Mouse (Mus musculus): Measurements from ENCODE around the gene G0s2.

The G0s2 gene

DNA sequence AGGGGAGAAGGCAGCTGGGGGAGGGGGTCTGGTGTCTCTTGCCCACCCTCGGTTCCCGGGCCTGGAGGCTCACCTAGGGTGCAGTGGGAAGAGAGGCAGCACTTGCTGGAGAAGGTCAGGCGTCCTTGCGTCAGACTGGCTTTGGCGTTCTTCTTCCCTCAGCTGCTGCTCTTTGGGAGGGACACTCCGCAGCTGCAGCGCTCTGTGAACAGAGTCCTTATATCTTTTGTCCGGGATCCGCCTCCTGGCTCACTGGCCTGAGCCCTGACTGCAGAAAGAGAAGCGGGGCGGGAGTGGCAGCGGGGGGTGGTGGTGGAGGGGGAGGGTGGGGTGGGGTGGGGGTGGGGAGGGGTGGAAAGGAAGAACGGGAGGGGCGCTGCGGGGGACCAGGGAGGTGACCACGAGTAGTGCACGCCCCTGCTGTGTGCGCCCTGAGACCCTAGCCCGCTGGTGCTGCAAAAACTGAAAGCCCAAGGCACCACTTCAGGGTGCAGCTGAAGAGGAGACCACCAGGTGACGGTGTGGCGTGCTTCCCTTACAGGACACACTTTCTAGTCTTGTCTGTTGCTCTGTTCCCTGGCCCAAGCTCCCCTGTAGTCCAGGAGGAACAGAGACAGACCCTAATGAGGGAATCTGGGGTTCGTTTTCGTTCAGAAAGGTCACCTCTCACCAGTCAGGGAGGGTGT, at the start of gene G0s2:
Gene G0s2, minus strand, starts transcription at position 302 of the 686 bp plus-strand sequence.
- peak; percentile 92 for DNase-seq

DNA sequence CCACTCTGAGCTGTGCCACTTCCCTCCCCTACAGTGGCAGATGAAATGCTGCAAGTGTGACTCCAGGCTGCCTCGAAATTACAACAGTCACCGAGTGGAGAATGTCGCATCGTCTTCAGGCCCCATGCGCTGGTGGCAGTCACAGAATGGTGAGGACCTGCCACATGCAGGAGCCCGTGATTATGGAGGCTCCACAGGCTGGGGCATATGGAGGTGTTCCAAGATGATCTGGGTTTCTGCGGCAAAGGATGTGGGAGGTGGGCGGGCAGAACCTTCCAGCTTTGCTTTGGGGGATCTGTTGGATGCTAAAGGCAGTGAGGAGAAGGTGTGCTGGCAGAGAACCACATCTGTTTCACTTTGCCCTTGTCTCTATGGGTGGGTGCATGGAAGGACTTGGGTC, 47.4 kb upstream of the G0s2 start:
- DNase-seq, result no peak

DNA sequence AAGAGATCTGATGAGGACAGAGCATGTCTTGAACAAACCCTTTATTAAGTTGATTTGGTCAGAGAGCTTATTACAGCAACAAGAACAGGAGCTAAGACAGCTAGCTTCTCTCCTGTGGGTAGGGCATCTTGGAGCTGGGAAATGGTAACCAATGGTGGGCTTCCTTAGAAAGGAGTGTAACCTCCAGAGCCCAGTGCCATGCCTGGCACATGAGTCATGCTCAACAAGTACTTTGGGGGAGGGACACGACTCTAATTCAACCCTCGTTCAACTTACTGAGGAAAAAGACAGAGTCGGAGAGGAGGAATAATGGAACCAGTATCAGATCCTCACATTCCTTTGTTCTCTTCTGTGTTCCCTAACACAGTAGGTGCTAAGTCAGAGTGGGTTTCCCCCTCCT, 46.7 kb upstream of the G0s2 start:
- DNase-seq, result no peak

DNA sequence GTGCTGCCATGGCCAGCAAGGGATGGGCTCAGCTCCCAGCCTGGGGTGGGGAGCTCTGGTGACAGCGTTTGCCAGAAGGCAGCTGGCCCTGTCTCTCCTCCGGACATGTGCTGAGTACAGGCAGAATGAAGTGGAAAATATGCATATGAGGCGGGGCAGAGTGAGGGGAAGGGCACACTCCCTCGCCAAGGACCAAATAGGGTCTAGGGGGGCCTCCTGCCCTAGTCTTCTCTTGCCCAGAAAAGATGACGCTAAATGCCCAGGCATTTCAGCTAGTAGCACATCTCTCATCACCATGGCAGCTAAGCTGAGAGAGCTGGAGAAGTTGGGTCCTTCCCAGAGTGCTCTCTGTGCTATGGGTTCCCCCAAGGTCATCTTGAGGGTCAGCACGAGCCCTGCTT, 44.1 kb upstream of the G0s2 start:
- no peak for DNase-seq

DNA sequence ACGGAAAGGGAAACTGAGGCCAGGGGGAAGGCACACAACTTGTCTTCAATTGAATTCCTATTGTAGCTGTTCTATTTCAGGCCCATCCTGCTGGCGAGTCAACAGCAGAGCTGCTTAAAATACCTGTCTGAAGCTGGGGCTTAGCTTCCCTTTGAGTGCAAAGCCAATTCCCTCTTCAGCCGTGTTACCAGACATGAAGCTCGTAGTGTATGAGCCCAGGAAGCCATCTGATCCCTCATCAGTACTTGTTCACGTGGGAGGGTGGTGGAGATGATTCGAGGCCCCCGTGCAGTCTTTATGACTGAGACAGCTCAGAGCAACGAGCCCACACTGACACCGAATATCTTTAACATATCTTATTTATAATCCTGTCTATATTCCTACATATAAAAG, 43.3 kb upstream of the G0s2 start:
- DNase-seq, result no peak

DNA sequence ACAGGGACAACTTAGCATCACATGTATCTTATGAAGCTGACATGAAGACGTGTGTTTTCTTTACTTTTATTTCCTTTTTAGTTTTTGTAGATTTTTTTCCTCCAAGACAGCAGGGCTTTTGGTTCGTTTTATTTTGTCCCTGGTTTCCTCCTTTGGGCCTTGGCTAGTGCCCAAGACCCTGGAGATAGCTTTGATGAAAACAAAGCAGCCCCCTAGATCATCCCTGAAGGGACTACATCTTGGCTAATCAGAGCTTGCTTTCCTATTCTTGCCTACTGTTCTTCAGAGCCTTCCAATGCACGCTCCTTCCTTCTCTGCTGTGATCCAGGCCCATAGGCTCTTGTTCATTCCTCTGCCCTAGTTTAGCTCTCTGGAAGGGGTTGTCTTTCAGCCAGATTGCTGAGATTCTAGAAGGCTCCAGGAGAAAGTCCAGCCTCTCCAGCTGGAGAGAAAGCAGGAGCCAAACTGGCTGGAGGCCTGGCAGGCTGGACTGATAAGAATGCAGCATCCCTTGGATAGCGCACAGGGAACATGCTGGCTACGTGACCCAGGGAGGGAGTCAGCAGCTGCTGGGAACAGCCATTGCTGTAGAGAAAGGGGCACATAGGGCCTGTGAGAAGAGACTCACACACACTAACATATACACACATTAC, 42.8 kb upstream of the G0s2 start:
- peak; percentile 83 for DNase-seq

DNA sequence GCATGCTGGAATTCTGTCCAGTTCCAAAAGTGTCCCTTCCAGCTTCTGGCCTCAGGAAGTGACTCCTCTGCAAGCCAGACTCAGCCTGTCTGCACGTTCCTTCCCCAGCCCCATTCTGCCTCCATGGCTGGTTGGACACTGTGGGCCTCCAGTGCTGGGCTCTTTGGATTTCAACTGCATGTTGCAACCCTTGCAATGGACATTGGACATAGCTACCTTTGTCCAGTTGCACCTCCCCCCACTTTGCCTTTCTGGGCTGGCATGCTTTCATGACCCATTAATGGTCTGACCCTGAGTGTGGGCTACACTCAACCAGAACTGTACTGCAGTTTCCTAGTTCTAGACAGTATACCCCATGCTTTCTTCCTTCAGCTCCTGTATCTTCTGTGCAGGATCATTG, 38.6 kb upstream of the G0s2 start:
- DNase-seq, result peak; percentile 94

DNA sequence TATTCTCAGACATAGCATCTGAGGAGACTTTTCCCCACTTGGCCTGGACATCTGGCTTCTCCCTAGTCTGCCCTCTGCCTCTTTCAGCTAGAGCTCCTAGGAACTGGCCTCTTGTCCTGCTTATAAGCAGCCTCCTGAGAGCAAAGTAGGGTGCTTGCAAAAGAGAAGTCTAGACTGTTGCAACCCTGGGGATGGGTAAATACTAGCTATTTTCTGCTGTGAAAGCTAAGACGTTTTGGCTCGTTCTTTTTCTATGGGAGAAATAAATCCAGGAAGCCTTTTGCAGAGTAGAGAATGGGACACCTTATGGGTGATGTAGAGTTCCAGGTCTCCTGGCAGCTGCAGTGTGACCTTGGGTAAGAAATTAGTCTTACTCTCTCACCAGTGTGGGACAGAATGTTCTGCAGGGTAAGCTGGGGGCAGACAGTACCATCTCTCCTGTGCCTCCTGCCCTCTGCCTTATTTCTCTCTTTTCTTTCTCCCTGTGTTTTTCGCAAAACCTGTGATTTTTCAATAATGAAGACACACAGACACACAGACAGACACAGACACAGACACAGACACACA, 37.6 kb upstream of the G0s2 start:
- DNase-seq, result peak; percentile 42

DNA sequence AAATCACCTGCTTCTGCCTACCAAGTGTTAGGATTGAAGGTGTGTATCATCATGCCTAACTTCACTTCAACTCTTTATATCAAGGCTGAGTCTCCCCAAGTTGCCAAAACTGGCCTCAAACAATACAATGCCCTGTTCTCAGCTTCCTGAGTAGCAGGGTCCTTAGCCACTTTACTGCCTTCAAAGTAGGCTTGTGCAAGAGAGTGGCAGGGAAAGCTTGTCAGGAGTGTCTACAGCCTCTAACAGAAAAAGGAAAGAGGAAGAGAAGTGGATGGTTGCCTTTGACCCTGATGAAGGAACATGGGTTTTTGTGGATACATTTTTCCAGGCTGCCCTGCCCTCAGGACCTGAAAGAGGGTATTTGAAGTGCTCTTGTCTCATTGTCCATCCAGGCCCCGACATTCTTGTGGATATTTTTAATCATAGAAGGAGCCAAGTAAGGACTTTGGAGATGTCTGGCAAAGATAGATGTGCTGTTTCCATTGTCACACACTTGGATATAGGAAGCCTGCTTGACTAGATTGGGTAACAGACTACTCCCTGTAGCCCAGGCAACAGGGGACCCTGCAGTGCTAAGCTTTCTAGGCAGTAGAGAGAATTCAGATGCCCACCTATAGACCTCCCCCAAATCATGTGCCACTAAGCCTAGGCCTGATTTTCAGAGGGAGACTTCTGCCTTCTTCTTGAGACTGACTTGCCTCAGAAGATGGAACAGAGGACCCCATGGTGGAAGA, 36.9 kb upstream of the G0s2 start:
- no peak for DNase-seq

DNA sequence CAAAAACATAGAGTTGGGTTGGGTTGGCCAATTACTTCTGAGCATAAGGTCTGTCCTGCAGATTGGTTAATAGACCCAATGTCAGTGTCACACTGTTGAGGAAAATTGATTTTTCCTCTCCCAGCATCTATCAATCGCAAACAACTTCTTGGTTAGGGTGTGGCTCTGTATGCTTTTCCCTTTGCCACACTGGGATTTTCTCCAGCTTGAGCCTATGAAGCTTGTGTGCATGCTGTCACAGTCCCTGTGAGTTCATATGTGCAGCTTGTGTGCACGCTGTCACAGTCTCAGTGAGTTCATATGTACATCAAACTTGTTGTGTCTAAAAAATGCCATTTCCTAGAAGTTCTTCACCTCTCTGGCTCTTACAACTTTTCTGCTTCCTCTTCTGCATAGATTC, 33.8 kb upstream of the G0s2 start:
- no peak for DNase-seq

DNA sequence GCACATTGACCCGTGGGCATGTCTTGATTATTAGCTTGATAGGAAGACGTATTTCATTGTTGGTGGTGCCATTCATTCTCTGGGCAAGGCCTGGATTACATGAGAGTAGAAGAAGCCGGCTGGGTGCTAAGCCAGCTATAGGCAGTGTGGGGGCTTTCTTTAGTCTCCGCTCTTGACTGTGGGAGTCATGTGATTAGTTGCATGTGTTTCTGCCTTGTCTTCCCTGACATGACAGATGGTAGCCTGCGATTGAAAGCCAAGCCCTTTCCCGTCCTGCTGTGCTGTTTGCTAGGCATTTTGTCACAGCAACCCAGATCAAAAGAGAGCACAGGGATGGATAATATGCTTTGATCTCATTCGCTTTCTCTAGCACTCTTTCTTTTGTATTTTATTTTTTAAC, 32.4 kb upstream of the G0s2 start:
- DNase-seq, result no peak

DNA sequence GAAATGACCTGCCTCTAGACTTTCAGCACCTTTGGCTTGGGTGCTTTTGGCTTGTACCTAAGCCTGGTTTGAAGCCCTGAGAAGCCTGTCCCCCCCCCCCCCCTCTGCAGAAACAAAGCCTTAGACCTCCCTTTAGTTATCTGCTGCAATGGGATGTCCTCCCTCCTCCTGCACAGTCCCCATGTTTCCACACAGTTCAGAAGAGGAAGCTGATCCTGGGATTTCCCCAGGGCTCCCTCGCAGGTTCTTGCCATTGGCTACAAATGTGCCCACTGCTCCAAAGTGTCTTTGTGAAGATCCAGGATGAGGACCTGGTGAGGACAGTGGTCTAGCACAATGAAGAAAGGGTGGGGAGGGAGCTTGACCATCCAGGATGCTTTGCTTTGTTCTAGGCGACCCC, 30.1 kb upstream of the G0s2 start:
- no peak for DNase-seq

DNA sequence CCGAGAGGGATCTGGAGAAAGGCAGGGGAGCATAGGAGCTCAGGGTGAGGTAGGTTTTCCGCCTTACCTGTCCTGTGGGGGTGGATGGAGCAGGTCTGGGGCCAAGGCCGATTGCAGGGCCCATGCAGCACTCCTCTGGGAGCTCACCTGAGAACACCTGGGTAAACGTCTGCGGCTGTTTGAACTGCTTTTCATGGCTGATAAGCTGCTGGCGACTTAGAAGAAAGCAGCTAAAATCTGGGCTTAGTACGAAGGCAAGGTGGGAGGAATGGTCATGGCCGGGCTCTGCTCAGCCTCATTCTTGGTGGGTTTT, 29.0 kb upstream of the G0s2 start:
- no peak for DNase-seq

DNA sequence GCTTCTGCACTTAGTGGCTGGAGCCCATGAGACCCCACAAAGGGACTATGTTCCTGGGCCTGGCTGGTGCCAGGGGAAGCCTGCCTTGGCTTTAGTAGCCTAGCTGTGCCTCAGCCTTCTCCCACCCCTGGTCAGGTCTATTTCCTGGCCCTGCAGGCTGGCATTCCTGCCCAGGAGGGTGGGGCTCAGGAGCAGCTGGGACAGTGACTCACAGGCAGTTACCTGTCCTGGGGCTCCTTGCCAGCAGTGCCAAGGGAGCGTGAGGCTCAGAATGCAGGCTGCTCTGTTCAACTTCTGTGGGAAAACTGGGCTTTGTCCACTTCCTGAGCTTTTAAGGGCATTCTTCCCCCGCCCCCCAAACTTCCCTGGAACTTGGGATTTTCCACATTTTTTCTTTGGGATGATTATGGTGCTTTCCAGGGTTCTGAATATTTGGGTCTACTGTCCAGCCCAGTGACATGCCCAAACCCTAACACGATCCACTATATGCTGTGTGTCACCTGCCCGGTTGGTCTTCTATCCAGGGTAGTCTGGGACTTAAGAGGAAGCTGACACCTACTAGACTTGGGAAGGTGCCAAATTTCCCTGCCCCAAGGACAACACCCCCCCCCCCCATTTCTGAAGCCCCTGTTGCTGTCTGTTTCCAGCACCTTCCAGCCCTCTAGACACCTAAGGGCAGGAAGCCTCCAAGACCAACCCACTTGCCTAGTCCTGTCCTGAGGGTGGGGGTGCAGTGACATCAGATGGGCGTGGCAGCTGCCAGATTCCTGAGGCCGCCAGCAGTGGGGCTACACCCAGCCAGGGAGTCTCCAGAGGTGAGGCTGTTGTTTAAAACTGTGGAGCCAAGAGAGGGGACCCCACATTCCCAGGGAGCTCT, 28.4 kb upstream of the G0s2 start:
- DNase-seq, result no peak

DNA sequence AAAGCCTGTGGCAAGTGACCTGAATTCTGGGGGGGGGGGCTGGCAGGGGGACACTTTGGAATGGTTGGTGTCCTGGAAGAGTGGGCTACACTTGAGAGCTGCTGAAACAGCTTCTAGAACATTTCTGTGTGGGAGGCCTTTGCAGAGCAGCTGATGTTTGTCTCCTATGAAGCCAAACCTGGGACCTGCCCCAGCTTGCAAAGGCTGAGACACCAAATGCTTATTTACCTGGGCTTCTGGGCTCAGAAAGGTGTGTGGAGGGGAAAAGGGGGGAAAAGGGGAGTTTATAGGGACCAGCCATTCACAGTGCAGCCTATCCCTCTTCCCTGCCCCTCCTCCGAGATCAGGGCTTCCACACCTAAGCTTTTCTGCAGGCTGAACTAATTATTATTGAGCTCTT, 27.0 kb upstream of the G0s2 start:
- DNase-seq, result no peak

DNA sequence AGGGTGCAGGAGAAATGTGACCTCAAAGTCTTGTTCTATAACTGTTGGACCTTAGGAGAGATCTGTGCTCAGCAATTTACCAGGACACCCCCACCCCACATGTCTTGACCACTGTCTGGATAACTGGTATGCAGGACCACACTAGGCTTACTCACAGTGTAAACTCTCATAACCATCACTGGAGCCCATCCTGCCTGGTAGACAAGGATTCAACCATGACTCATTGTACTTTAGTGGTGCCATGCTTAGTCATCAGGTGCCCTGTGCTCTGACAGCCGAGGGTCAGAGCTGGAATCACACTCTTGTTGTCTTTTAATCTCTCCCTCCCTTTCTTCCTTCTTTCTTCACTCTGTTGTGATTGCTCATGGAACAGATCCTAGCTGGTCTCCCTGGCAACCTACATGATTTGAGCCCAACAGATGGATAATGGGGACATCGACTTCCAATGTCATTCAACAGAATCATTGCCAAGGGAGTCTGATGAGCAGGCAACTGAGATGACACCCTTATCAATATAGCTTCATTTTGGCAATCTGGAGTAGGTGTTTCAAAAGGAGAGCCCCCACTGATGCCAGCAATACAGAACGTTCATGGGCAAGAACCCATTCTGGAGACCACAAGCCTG, 25.2 kb upstream of the G0s2 start:
- DNase-seq, result no peak

DNA sequence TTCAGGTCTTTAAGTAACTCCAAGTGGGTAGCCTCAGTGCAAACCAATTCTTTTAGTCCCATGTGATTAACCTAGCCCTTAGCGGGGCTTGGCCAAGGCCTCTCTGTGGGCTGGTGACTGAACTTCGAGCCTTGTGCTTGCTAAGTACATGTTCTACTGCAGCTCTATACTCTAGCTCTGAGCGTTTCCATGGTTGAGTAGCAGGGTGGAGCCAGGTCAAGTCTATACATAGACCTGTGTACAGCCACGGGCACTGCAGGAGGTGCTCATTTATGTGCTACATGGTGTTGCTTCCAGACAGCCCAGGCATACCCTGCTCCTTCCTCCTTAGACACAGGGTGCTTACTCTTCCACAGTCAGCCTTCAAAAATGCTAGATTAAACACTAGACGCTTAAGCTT, 22.9 kb upstream of the G0s2 start:
- DNase-seq, result no peak

DNA sequence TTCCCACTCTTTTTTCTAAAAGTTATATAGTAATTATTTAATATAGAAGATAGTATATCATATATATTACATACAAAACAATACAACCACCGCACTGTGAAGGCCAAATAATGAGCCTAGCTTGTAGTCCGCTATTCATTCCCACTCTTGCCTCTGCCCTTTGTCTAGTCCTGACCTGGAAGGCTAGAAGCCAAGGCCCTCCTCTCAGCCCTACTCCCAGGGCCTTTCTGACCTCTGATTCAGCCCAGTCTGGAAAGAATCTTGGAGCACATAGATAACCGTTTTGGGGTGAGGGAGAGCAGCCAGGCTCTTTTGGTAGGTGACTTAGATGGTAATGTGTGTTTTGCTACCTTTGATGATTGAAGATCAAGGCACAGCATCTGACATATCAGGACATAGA, 20.9 kb upstream of the G0s2 start:
- DNase-seq, result peak; percentile 32

DNA sequence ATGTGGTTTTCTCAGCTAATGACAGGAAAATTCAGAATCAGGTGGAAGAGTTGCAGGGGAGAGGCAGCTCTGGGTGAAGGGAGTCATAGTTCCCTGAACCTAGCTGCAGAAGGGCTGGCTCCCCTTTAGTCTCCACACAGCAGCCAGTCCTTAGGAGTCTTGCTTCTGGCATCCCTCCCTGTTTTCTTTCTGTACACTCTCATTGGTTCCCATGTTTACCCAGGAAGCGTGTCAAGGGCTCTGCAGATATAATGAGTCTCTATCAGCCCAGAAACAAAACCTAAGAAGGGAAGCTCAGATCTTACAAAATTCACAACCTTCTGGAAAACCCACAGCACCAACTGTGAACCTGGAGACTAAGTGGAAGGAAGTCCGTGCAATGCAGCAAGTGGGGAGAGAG, 20.0 kb upstream of the G0s2 start:
- no peak for DNase-seq

DNA sequence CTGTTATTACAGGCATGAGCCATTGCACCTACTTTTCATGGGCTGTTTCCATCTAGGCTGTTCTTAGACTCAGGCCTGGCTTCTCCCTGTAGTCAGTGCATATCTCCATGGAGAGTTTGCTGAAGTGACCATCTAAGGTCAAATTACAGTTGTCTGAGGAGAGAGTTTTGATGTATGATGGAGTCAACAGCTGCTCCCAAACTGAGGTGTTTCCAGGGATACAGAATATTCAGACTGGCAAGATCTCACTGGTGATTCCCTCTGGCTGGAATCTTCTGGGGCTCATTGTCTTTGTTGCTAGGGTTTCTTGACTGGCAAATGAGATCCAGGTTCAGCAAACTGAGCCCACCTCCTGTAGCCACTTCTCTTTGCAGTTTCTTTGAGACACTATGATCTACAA, 17.7 kb upstream of the G0s2 start:
- DNase-seq, result no peak

DNA sequence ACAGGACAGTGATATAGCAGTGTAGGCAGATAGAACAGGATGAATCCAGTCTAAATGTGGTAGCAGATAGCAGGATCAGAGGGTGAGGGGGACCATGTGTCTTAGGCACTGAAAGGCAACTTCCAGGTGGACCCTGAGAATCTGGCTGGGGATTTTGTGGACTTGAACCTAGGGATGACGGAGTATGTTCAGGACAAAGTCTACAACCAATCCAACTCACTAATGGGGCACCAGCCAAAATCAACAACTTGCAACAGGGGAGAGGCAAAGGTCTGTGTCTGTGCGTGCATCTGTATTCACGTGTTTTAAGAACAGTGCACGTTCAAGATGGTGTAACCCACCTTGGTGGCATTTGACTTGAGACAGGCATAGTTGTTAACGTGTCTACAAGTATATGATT, 16.9 kb upstream of the G0s2 start:
- peak; percentile 88 for DNase-seq

DNA sequence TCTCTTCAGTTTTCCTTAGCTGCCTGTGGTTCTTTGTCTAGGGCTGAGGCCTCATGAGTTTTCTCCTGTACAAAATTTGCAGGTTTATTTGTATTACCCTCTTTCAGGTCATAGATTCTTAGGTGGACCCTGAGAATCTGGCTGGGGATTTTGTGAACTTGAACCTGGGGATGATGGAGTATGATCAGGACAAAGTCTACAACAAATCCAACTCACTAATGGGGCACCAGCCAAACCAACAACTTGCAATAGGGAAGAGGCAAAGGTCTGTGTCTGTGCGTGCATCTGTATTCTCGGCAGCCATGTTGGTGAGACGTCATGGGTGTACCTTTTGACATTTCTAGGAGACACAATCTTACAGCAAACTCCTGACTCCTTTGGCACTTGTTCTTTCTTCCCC, 16.1 kb upstream of the G0s2 start:
- peak; percentile 75 for DNase-seq

DNA sequence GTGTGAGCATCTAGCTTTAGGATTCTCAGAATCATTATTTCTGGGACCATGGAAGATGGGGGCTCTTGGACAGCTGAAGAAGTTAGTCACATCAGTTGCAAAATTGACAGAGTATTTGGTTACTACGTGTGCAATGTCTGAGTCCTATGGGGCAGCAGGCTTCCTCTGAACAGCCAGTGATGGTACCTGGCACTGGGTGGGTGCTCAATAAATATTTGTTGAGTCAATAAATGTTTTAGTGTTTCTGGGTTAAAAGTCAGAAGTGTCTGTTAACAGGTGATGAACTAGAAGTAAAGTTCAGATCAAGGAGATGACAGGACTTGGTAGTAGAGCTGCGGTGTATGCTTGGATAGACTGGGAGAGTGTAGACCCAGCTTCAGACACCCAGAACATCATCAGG, 14.6 kb upstream of the G0s2 start:
- no peak for DNase-seq

Data from kidney, adult 9 months (tissue).